Mouse (Mus musculus) urinary bladder, postnatal 10 days (tissue): ENCODE data around the gene Sat1.

Experiments
- DNase-seq: peaks from one replicate; pipeline ENCODE4 v3.0.0; 2022; ENCODE audit warnings: low spot score

The Sat1 gene

GRCm38 (mm10) chrX:155166313-155166712, 49.9 kb downstream of the Sat1 start:
- no peak for DNase-seq

GRCm38 (mm10) chrX:155163553-155163952, 52.7 kb downstream of the Sat1 start:
- DNase-seq: no peak
